Mouse (Mus musculus) right cerebral cortex, adult 2 months (tissue): ENCODE data around the gene Fyb.
A peak's percentile ranks its signal among the peaks of the same experiment; 100 is the strongest.

Source experiments
- DNase-seq, 2 experiments: peaks; one replicate each; pipeline ENCODE4 v3.0.0; 2021 to 2022; ENCODE audit warnings: low spot score in 2 of 2

Gene Fyb

DNA sequence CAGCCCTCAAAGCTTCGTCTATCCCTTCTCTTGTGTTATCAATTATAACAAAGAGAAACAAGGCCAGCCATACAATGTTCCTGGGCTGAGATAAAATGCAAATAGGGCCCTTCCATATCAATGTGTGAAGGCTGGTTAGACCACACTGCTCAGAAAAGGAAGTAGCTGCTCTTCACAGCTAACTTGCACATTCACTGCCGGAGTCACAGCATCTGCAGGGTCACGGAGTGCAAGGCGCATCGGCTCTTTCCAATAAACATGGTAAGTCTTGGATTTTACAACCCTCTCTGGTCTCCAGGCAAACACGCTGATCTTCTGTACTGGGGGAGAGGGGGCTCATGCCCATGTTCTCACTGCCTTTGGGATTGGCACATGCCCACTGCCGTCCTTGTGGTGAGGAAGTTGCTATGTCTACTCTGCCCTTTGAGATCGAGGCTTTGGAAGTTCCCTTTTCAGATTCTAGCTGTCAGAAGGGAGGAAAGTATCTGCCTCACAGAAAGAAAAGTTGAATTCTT is at the start of gene Fyb:
Gene Fyb (plus strand): TSS at position 201 of the 515 bp plus-strand sequence.
- no peak for DNase-seq

DNA sequence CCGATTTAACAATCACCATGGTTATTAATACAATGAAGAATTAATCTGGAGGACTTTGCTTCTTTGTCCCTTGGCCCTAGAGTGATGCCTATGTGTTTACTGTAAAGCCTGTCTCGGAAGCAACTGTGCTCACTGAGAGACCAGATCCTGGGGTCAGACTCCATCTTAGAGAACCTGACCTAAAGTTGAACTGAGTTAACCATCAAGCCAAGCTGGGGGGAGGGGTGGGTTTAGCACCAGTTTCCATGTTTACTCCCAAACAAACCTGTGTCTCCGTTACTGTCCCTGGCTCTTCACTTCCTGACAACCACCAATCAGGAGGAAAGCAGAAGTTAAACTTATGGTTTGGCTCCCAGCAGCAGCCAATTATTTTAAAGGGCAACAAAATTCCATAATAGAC is 39.1 kb upstream of the Fyb start:
- no peak for DNase-seq

DNA sequence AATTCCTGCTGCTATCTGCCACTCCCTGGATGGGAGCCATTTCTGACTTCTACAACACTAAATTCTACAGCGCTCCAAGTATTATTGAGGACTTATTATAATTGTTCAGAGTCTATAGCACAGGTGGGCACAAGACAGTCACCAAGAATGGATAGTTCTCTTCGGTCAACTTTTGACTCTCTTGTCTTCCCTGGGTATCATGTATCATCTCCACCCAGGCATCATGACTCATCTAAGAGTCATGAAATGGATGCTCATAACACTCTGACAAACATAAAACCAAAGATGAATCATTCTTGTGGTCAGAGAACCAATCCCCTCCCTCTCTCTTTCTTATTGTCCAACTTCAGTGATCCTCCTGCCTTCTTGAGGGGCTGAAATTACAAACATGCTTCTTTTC is 30.3 kb upstream of the Fyb start:
- no peak for DNase-seq

DNA sequence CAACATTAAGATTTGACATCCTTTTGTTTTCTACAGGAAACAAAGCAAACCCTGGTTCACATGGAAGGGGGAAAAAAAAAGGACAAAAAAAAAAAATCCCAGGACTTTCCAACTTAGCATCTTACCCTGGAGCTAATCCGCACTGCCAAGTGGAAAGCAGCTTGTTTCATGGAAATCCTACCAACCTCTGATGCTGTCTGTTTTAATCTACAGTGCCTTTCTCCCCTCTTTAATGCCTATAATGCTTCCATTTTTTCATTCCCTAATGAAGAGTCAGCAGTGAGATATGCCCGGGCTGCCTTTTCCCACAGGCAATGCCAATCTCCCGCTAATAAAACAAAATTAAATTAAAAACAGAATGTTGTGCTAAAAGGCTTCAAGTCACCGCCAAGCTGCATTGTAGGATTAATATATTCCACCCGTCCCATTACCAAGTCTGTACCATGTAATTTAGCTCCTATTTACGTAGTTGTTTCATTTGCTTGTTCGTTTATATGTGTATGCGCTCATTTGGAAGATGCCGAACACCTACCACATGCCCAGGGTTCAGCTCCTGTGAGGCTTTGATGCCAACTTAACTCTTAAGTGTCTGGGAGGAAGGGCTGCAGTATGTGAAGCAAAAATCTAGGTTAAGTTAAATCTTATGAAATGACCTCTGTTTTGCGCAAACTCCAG is 24.1 kb upstream of the Fyb start:
- no peak for DNase-seq

DNA sequence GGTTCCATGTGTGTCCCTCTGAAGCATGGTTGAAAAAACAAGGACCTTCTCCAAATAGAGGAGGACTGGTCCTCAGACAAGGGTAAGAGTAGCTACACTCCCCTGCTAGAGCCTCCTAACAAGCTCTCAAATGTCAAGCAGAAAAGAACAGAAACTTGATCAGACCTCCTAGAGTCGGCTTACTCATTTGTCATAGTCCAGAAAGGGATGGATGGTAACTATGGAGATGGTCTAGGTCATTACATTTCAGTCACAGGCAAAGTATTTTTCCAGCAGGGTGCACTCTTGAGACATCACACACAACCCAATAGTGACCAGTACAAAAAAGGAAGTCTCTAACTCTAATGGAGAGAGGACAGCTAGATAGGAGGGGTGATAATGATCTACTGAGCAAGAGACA is 21.9 kb upstream of the Fyb start:
- DNase-seq = peak in 1 of 2 experiments; percentile 11

DNA sequence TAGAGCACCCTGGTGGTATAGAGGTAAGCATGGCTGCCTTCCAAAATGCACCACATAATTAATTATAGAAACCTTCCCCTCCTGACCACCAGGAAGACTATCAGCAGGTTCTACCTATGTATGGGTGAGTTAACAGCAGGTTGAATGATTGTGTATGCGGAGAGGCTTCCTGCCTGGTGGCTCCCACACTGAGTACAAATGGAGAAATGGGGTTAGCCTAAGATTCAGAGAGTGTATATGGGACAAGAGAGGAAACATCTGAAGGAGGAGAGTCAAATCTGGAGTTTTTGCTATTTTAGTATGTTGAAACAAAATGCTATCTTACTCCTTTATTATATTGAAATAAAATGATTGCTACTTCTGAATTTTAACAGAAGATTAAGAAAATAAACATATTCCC is 5.1 kb upstream of the Fyb start:
- no peak for DNase-seq

DNA sequence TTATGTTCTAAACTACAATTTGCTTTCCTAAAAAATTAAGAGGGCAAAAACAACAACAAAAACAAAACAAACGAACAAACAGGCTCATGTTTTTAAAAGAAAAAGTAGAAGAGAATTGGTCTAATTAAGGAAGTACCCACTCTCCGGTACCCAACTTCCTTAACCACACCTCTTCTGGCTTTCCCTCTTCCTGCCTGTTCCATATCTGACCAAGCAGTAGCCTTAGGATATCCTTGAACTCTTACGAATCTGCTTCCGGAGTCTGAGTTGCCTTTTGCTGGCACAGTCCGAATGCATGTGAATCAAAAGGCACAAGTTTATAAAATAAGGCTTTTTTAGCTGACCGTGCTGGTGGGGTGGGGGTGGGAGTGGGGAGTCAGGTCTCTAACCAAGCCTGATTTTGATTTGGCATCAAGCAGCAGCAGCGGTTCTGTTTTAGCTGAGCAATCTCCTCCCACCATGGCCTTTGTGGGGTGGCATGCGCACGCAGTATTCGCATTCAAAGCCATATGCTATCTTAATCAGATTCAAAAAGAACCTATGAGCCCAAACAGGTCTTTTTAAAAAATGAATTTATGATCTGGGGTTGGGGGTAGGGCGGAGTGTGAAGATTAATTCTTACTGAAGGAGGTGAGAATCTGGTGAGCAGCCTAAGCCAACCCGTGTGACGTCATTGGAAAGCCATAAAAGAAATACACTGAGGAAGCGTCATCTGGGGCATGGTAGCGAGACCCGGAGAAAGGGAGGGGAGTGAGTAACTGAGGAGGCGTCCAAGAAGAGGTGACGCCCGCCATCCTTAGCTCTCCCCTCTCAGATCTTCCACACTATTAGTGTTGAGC is 3.0 kb upstream of the Fyb start:
- DNase-seq = no peak

DNA sequence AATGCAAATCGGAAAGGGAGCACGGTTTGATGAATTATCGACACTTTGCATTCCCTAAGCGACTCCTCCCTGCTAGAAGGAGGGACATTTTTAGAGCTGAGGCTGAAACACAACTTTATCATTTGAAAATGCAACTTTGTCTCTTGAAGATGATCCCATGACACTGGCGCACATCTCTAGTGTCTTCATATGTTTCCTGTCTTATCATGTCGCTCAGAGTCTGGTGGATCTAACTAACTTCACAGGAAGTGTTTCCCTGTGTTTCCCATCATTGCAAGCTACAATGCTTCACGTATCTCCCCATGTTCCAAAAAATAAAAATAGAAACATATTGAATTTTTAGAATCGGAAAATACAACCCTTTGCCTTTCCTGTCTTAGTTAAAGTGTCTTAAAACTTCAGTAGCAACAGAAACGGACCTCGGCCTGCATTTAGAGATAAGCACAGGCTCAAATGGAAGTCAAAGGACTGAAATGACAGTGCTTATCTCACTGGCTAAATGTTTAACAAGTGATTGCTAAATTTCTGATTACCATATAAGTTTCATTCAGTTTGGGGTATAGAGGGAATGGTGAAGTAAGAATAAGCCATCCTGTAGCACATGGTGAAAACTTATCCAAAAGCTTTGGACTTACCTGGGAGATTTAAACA is 2.0 kb upstream of the Fyb start:
- DNase-seq = no peak

DNA sequence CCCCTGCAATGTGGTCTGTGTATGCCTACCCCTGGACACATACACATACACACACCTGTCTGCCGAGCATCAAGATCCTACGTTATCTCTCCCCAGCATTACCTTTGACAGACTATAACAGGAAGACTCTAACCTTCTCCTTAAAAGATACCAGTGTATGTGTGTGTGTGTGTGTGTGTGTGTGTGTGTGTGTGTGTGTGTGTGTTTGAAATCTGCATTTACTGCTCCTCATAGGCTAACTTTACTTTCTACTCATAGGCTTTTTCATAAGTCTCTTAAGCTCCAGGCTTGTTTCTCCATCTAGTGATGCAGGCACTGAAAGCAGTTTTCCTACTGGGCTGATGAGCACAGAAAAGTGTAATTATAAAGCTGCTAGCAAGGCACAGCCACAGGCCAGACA is 2.1 kb downstream of the Fyb start:
- no peak for DNase-seq

DNA sequence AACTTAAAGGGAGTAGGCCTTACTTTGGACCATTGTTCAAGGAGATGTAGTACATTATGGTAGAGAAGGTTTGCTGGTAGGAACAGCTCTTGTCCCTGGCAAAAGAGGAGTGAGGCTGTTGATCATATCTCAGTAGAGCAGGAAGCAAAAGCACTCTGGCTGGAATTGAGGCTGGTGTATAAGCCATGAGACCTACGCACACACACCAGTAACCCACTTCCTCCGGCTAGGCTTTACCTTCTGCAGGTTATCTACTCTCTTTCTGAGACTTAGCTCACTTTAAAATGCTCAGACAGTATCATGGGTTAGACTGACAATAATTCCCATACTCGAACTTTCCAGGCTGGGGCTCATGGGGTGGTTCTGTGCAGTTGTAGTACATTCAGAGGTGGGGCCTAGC is 2.7 kb downstream of the Fyb start:
- DNase-seq = no peak

DNA sequence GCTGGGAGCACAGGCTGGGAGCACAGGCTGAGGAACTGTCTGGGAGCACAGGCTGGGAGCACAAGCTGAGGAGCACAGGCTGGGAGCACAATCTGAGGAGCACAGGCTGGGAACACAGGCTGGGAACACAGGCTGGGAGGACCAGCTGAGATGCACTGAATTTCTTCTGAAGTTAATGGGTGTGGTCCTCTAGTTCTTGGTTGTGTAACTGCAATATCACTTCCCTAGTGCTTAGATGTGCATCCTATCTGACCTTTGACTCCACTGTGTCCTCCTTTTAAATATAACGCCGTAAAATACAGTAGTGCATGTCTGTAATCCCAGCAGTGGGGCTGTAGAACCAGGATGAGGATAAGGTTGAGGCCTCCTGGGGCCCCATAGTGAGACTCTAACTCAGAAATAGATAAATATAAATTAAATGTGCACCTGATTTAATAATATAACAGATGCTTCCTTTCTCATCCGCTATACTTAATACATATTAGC is 11.2 kb downstream of the Fyb start:
- no peak for DNase-seq

DNA sequence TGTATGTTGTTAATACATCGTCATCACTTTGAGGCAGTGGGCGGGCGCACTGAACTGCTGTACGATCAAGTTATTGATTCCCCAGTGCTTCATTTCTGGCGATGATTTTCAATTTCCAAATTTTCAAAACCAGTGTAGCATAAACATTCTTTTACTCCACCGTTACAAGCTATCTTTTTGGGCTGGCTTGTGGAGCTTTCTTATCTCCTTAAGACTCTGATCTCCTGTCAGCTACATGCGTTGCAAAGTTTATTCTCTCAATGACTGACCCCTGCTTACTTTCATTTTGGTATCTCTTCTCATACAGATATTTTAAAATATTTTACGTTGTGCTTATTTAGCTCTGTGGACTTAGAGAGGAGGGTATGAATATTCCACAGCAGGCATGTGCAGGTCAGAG is 11.9 kb downstream of the Fyb start:
- no peak for DNase-seq

DNA sequence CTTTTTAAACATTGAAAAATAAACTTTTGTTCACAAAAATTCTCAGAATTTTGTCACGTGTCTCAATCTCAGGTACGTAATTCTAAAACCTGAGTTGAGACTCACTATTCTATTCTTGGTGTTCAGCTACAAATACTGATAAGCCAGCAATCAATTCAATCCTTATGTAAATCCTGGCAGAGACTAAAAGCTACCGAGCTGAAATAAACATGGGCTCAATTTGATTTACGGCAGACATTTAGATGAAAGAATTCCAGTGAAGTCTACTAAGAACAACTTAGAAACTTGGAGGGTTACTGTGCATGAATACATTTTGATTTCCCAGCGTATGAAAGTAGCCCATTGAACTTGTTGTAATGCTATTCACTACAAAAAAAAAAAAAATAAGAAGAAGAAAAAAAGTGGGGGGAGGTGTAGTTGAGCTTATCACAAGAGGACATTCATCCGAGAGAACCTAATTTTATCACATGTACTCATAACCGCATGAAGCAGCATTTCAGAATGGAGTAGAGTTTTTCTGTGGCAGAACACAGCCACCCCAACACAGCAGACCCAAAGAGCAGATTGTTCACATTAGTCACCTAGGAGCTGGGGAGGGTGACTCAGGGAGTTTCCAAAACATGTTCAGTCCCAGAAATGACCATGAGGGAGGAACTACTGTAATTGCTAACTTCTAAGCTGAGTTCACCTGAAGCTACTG is 17.1 kb downstream of the Fyb start:
- DNase-seq = no peak

DNA sequence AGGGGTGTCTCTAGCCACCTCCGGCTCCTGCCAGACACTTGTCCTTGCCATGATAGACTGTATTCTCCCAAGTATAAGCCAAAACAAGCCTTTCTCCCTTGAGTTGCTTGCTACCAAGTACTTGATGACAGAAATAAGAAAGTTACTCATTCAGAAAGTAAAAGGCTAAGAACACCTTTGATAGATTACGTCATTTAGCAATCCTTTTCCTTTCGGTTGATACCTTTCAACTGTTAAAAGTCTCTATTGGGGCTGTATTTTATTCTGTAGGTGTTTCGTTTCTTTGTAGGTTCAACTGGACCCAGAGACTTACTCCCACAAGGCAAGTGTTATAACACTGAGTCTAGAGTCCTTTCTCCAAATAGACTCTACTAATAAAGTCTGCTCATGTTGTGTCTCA is 26.3 kb downstream of the Fyb start:
- DNase-seq = no peak

DNA sequence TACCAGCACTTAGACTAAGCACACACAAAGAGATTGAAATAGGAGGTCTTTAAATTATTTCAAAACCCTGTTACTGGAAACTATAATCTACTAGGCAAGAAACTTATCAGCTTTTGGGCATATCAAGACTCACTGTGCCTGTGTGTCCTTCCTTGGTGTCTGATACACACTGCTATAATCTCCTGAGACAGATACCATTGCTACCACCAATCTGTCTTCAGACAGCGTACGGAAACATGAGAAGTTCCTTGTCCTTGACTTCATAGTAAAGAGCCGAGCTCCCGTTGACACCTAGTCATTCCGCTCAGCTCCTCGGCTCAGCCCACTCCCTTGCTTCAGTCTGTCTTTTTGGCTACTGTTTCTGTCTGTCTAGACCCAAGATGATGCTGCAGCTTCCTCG is 29.2 kb downstream of the Fyb start:
- no peak for DNase-seq

DNA sequence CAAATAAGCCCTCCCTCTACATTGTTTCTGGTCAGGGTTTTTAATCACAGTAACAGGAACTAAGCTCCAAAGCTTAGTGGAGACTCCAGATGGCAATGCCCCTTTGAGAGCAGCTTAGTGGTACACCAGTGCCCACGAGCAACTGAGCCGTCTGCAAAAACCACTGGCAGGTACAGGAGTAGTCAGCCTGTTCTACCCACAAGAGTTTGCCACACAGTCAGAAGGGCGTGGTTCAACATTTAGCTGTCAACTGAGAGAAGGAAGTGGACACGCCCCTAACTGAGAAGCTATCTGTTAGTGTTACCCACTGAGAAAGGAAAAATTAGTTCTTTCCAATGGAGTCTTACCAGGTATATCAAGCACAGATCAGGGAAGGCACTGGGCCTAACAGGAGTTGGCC is 32.1 kb downstream of the Fyb start:
- no peak for DNase-seq

DNA sequence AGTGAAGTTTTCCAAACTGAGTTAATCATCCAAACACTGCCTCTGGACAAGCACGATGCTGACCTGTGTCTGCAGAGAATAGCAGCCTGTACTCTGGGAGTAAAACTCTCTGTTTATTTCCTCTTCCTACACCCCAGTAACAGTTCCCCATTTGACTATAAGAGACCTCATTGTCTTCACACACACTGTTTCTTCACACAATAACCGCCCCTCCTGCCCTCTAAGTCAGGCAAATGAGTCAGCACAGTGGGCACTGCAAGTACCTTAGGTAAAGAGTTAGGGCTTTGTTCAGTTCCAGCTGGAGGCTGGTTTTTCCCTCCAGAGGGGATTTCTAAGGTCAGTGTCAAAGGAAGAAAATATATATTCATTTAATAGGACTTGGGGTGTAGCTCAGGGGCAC is 32.9 kb downstream of the Fyb start:
- no peak for DNase-seq

DNA sequence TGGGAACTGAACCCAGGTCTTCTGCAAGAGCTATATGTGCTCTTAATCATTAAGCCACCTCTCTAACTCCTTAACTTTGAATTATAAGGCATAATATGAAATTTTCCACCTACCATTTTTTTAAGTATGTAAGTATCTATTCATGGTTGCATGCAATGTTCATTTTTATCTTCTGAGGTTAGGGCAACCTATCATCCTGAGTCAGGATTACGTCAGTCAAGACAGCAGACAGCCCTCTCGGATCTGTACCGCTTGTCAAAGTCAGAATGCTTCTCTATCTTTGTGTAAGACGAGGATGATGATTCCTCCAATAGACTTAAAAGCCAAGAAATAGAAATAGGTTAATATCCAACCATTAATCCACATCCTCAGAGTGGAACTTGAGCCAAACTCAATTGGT is 33.6 kb downstream of the Fyb start:
- DNase-seq = no peak

DNA sequence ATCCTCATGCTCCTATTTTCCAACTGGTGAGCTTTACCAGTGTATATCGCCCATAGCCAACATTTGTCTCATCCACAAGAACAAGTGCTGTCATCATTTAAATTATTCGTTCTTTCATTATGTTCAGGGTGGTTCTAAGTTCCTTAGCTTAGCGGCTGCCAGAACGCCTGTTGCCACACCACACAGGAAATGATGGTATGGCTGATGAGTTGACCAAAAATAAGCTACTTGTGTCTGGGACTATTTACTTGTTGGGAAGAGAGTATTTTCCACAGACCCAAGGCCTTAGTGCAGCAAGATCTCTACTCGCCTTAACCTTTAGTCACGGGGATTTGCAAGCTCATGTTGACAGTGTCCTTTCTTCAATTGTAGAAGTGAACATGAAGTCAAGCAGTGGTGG is 34.3 kb downstream of the Fyb start:
- no peak for DNase-seq

DNA sequence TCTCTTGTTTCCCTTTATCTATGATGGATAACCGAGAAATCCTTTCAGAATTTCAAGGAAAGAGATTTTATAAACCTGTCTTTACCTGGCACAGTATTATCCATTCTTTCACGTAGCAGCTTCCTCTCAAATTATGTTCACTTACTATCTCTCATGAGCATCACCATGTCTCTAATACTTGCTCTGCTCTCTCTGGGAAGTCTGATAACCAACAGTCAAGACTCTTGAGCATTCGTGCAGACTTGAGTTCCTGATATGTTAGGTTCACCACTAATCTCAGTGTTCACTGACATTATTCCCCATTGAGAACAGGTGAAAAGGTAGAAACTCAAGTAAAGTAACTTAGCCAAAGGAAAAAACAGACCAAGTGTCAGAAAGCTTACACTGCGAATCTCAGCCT is 34.9 kb downstream of the Fyb start:
- no peak for DNase-seq

DNA sequence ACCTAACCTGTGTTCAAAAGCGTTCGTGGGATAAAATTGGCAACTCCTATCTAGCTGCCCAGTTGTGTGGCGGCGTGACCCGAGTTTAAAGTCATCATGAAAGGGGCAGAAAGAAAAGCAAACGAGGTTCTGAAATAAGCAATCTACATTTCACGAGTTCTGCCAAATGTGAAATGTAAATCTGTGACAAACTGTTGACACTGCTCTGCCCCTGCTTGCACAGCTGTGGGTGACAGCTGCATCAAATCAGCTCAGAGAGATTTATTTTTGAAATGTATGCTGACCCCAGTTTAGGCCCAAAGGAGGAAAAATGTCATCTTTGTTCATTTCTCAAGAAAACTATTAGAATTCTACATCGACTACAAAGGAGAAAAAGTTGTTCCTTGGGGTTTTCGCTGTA is 36.5 kb downstream of the Fyb start:
- no peak for DNase-seq

DNA sequence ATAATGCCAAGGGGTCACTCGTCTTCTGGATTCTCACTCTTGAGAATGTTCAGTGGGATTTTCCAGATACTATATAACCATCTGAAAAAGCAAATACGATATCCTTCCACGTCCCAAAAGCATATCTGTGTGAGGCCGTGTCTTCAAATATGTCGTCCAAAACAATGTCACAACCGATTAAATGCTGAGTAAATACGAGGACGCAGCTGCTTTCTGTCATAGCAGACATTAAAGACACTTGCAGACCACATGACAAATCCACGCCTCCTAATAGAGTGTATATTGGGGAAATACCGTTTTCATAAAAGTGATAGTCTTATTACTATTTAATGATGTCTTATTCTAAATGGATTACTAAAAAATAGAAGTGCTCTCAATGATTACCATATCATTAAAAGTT is 38.0 kb downstream of the Fyb start:
- no peak for DNase-seq
